Mouse (Mus musculus) neural tube, embryonic 14.5 days (tissue): Measurements from ENCODE around the gene Eno2. TPM values are rescaled to one million over a fixed set of nuclear protein-coding genes. Genes with fewer than 3 reads are reported as not detected.

Experiments
- ATAC-seq: fragments of 200-750 bp; cut with Nextera tagmentation; 2 replicates; pipeline ENCODE4 v1.8.0; 2017; ENCODE audit warnings: low read depth, mild to moderate bottlenecking, moderate TSS enrichment, moderate library complexity
- H3K27ac ChIP-seq: fragments of 300-500 bp; sonication (generic); 2 replicates; pipeline ENCODE4 v1.5.1; 2014; ENCODE audit warnings: low read depth, mild to moderate bottlenecking, control low read depth, low read length, moderate library complexity, mixed read lengths
- H3K27me3 ChIP-seq: fragments of 300-500 bp; sonication (generic); 2 replicates; pipeline ENCODE4 v1.6.1; 2014; ENCODE audit warnings: low read length; ENCODE audit not compliant: control insufficient read depth, insufficient read depth
- H3K36me3 ChIP-seq: fragments of 300-500 bp; sonication (generic); 2 replicates; pipeline ENCODE4 v1.6.1; 2014; ENCODE audit warnings: low read length, mixed read lengths; ENCODE audit not compliant: control insufficient read depth, insufficient read depth
- H3K4me1 ChIP-seq: fragments of 300-500 bp; sonication (generic); 2 replicates; pipeline ENCODE4 v1.6.1; 2014; ENCODE audit warnings: low read length; ENCODE audit not compliant: control insufficient read depth, insufficient read depth
- H3K4me2 ChIP-seq: fragments of 300-500 bp; sonication (generic); 2 replicates; pipeline ENCODE4 v1.6.1; 2014; ENCODE audit warnings: mild to moderate bottlenecking, low read depth, low read length, control low read depth
- H3K4me3 ChIP-seq: fragments of 300-500 bp; sonication (generic); 2 replicates; pipeline ENCODE4 v1.5.1; 2014; ENCODE audit warnings: low read depth, low read length, control low read depth, mixed read lengths
- H3K9ac ChIP-seq: fragments of 300-500 bp; sonication (generic); replicated peaks from 2 replicates; pipeline ENCODE4 v1.6.1; 2014; ENCODE audit warnings: low read depth, mild to moderate bottlenecking, control low read depth, low read length, mixed read lengths
- H3K9me3 ChIP-seq: fragments of 300-500 bp; sonication (generic); 2 replicates; pipeline ENCODE4 v1.6.1; 2016; ENCODE audit warnings: low read length; ENCODE audit not compliant: control insufficient read depth
- WGBS: fragments of 180-500 bp; shearing (Covaris S2); extraction: QIAGEN DNeasy Blood & Tissue Kit; methylation state at CpG from one replicate; pipeline ENCODE4 v1.1.7; 2014; 5-methylcytosine and 5-hydroxymethylcytosine counted together
- polyA plus RNA-seq: library from polyadenylated mRNA; unstranded; fragments of >200 nt; fragmentation: Nextera tagmentation; extraction: Ambion mirVana; gene quantifications from 2 replicates; pipeline ENCODE4 v1.2.1, GENCODE M21; 2014

The Eno2 gene
- polyA plus RNA-seq, 1 experiment from 2014 or later: 205 TPM

DNA sequence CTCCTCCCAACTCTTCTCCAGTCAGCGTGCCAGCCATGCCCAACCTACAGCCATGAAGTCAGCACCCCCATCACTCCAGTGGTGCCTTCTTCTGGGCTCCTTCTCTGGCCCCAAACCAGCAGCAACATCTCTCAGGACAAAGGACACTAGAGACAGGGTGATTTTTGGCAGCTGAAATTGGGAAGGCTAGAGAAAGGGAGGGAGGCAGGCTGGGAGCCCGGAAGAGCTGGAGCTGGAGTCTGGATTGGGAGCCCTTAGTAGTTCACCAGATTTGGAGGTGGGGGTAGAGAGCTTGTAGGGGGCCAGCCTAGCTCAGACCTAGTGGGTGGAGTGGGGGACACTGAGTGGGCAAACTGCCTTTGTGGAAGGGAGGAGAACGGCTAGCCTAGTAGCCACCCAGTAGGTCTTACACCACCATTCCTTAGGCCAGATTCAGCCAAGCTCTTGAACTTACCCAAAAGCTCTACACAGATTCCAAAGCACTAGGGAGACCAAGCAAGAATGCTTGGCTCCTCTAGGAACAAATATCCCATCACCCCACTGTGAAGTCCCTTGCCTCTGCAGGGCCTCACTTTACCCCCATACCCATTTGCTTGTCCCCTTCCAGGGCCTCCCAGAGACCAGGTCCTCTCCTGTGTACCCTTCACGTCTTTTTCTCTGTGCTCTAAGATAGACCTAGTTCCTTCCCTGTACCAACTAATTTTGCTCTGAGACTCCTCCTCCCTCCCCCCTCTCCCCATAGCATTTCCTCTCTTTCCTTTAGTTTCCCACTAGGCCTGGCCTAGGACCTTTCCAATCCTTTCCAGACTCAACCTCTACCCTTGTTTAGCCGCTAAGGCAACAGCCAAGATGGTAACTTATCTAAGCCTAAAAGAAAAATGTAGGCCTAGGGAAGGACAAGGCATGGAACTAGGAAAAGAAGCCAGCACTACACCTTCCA is 11.3 kb downstream of the Eno2 start:
- 28% methylated on average over 5 of the region's 5 CpGs for WGBS
- no peaks in the 10 kb centered on the region for H3K9me3 ChIP-seq
- ATAC-seq: peak; percentile 18

DNA sequence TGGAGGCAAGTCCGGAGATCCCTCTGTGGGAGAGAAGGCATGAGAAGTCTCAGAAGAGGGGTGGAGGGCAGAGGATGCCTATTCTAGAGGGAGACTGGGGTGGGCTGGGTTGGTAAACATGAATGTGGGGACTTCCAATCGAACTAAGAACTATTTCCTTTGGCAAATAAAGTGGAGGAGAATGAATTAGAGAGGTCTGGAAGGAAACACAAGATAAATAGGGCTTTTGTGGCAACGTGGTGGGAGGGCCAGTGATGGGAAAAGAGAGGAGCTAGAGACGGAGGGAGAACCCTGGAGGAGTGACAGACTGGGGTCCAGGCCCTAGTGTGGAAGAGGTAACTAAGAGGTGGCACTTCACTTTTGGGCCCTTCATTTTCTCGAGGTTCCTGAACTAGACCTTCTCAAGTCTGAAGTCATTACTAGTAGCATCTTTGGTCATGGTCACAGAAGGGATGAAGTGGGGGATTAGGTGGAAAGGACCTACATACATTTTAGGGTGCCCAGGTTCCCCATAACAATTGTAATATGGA is 12.1 kb downstream of the Eno2 start:
- H3K4me1 ChIP-seq: peaks cover 44% of the 10 kb centered on the region; the same call in 1 of the 2 replicates

More for the DNA sequence above, 11.3 kb downstream of the Eno2 start:
- H3K27me3 ChIP-seq: no peaks in the 10 kb centered on the region
- H3K9ac ChIP-seq: no peak overlapping the region
- peak overlapping the region; percentile 74; the same call in 1 of the 2 replicates for H3K4me3 ChIP-seq
- no peaks in the 10 kb centered on the region for H3K36me3 ChIP-seq
- H3K4me2 ChIP-seq: peak overlapping the region; percentile 63
- H3K27ac ChIP-seq: peak overlapping the region; percentile 96
- H3K4me1 ChIP-seq: peaks cover 44% of the 10 kb centered on the region; the same call in 1 of the 2 replicates

DNA sequence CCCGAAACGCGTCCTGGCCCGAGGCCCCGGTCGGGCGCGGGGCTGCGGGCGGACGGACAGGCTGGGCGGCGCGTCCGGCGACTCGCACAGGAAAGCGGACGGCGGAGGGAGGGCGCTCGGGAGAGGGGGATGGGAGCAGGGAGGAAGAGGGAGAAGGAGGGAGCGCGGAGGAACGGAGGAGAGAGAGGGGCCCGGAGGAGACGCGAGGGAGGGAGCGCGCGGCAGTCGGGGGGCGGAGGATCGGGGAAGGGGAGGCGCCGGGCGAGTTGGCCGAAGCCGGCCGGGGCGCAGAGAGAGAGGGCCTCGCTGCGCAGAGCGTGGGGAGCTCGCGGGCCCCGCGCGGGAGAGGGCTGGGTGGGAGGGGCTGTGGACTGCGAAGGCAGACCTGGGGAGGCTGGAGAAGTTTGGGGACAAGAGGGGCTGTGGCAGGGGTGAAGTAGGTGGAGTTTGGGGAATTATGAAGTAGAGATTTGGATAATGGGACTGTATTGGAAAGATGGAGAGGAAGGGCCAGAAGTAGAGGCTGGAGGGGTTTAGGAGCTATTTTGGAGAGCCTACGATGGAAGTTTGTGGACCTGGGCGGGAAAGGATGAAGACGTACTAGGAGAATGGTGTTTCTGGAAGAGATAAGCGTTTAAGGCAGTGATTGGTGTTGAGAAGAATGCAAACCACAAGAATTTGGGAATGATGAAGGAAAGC is 12.7 kb downstream of the Eno2 start:
- peaks cover 44% of the 10 kb centered on the region; the same call in 1 of the 2 replicates for H3K4me1 ChIP-seq

More for the DNA sequence above, 12.1 kb downstream of the Eno2 start:
- H3K9ac ChIP-seq: peak overlapping the region; percentile 97
- peak overlapping the region; percentile 74 for H3K4me3 ChIP-seq
- H3K27me3 ChIP-seq: no peaks in the 10 kb centered on the region
- H3K27ac ChIP-seq: peak overlapping the region; percentile 96
- 4% methylated on average over 5 of the region's 5 CpGs for WGBS
- peak overlapping the region; percentile 63 for H3K4me2 ChIP-seq
- H3K9me3 ChIP-seq: no peaks in the 10 kb centered on the region
- ATAC-seq: no peak
- no peaks in the 10 kb centered on the region for H3K36me3 ChIP-seq

DNA sequence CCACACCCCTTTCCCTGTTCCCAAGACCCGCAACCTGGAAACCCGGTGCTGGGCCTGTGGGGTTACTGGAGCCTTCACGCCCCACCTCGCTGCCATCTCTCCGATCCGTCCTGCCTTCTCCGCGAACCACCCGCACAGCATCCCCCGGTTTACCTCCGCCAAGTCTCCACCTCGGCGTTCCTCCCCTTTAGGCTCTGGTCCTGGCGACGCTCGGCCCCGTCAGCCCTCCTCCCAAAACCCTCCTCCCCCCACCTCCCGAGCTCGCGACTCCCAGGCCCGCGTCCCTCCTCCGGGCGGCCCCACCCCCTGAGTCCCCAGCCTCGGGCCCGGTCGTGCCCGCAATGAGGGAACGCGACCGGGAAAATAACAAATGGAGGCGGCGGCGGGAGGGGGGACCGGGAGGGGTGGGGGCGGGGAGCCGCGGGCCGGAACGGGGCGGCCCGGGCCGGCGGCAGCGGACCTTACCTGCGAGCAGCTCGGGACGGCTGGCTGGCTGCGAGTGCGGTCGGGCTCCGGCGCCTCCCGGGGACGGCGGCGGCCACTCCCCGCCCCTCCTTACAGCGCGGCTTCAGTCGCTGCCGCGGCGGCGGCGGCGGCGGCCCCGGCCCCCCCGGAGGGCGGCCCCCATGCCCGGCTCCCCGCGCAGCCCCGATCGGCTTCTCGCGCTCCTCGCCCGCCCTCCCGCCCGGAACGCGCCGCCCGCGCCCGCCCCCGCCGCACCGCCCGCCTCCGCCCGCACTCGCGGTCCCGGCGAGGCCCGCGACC is 13.5 kb downstream of the Eno2 start, which contains the start of the genes Gm45234 and Atn1:
Gene Gm45234, minus strand, starts transcription at position 191 of the 765 bp plus-strand sequence.
Gene Atn1, minus strand, starts transcription at position 694 of the 765 bp plus-strand sequence.
- Histone ChIP-seq H3K27ac (peak within 1 kb of the TSS; percentile 96), H3K36me3 (no peaks in the 10 kb centered on the region), H3K4me3 (peak within 1 kb of the TSS; percentile 74), H3K4me1 (peaks cover 44% of the 10 kb centered on the region; the same call in 1 of the 2 replicates), H3K9ac (peak within 1 kb of the TSS; percentile 97), H3K4me2 (peak within 1 kb of the TSS; percentile 63), H3K27me3 (no peaks in the 10 kb centered on the region), H3K9me3 (no peaks in the 10 kb centered on the region)
- peak; percentile 57 for ATAC-seq
- WGBS: 1% methylated on average over 59 of the region's 100 CpGs

More for the DNA sequence above, 12.7 kb downstream of the Eno2 start:
- peak; percentile 81 for ATAC-seq
- Histone ChIP-seq H3K27me3 (no peaks in the 10 kb centered on the region), H3K4me2 (peak overlapping the region; percentile 63), H3K4me3 (peak overlapping the region; percentile 74), H3K9ac (peak overlapping the region; percentile 97), H3K36me3 (no peaks in the 10 kb centered on the region), H3K9me3 (no peaks in the 10 kb centered on the region), H3K27ac (peak overlapping the region; percentile 96)
- under 1% methylated on average over 53 of the region's 54 CpGs for WGBS

DNA sequence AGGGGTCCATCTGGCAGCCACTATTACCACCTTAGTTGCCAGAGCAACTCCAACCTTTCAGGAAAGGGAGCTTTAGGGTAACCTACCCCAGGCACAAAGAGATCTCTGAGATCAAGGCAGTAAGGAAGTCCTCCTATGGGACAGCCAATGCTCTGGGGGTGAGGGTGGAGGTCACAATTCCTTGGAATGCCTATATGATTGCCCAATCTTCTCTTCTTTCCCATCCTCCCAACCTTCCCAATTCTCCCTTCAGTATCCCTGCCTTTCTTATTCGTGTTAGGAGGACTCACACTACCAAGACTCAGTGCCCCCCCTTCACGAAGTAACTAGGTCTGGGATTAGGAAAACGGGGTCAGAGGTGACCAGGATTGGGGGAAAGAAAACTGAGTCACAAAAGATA is 14.2 kb downstream of the Eno2 start:
- Histone ChIP-seq H3K4me1 (peaks cover 44% of the 10 kb centered on the region; the same call in 1 of the 2 replicates), H3K4me3 (peak overlapping the region; percentile 74), H3K4me2 (peak overlapping the region; percentile 63), H3K9me3 (no peaks in the 10 kb centered on the region), H3K9ac (peak overlapping the region; percentile 97), H3K27ac (peak overlapping the region; percentile 96), H3K36me3 (no peaks in the 10 kb centered on the region), H3K27me3 (no peaks in the 10 kb centered on the region)
- ATAC-seq: no peak
- WGBS: 3% methylated on average over 3 of the region's 3 CpGs

DNA sequence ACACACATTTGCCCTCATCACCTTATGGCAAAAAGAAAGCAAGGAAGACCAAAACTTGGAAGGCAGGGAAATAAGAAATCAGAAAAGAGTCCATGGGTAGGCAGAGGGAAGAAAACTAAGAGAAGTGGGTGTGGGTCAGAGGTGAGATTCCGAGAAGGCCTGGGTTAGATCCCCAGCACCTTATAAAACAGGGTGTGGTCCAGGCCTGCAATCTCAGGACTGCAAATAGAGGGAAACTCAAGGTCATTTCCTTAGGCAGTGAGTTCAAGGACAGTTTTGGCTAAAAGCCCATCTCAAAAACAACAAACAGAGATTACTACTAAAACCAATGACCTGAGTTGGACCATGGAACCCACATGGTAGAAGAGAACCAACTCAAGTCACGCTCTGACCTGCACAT is 15.6 kb downstream of the Eno2 start:
- H3K4me2 ChIP-seq: peak overlapping the region; percentile 63
- no peak overlapping the region for H3K27ac ChIP-seq
- peaks cover 42% of the 10 kb centered on the region; the same call in 1 of the 2 replicates for H3K4me1 ChIP-seq
- no peak overlapping the region for H3K9ac ChIP-seq
- H3K36me3 ChIP-seq: peaks cover 5% of the 10 kb centered on the region; the same call in 1 of the 2 replicates
- H3K27me3 ChIP-seq: no peaks in the 10 kb centered on the region
- H3K4me3 ChIP-seq: no peak overlapping the region
- no peaks in the 10 kb centered on the region for H3K9me3 ChIP-seq
- WGBS: 96% methylated on average over 2 of the region's 2 CpGs
- no peak for ATAC-seq

DNA sequence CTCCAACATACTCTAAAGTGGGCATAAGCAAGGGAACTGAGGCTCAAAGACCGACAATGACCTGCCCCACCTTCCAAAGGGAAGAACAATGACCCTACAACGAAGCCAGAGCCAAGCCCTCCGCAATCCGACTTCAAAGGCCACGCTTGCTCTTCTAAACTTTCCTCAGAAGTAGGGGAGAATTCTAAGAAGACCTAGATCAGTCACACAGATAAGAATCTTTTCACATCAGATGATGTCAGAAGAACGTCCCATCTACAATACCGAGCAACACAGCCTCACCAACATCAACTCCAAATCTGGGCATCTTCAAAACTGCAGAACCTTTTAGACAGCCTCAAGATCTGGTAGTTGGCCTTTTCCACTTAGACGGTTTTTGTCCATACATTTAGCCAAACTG is 19.1 kb downstream of the Eno2 start:
- ATAC-seq: no peak
- WGBS: 90% methylated on average over 8 of the region's 8 CpGs

More for the DNA sequence above, 19.1 kb downstream of the Eno2 start:
- Histone ChIP-seq H3K27me3 (no peaks in the 10 kb centered on the region), H3K9me3 (no peaks in the 10 kb centered on the region), H3K9ac (no peak overlapping the region), H3K36me3 (peaks cover 26% of the 10 kb centered on the region; the same call in 1 of the 2 replicates), H3K27ac (no peak overlapping the region), H3K4me3 (no peak overlapping the region), H3K4me1 (peaks cover 29% of the 10 kb centered on the region), H3K4me2 (no peak overlapping the region)
